Mouse (Mus musculus) lung, postnatal 14 days (tissue): ENCODE measurements around the gene Trim69.

ENCODE experiments used
- DNase-seq: peaks from one replicate; pipeline ENCODE4 v3.0.0; 2021

Trim69 gene

GRCm38 (mm10) chr2:122153681-122154365, 6.7 kb upstream of the Trim69 start:
- no peak for DNase-seq

- DNase-seq, result no peak
Measured at GRCm38 (mm10) chr2:122154479-122154878, 6.0 kb upstream of the Trim69 start.

DNA sequence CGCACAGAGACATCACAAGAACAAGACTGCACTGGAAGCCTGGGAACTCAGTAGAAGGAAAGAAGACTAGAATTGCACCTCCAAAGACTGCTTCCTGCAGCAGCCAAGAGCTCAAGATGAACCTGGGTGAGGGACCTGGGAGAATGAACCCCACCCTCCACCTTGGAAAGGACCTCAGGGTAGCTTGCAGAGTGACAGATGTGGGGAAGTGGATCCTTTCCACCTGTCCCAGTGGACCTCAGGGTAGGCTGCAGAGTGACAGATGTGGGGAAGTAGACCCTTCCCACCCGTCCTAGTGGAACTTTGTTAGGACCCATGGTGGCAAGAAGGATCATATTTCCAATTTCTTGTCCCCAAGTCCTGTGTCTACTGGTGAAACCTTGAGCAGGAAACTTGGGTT, 5.2 kb upstream of the Trim69 start:
- no peak for DNase-seq

GRCm38 (mm10) chr2:122156051-122156700, 4.3 kb upstream of the Trim69 start:
- no peak for DNase-seq

GRCm38 (mm10) chr2:122157561-122157960, 2.9 kb upstream of the Trim69 start:
- no peak for DNase-seq

DNA sequence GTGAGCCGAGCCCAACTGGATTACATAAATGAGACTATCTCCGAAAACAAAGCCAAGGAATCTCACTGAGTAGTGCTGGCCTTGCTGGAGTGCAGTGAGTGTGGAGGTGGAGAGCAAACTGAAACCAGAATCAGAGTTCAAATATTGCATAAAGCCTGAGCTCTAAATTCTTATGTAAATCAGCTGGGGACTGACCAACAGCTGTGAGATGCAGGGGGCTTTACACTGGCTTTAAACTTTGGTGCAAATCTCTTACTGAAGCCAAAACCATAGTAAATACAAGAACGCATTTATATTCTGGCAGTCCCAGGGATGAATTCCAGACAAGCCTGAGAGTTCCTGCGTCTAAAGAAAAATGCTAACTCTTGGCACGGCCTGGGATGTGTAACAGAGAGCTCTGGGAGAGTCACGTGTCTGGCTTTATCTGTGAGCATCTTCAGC, 2.1 kb upstream of the Trim69 start:
- no peak for DNase-seq

GRCm38 (mm10) chr2:122159667-122160066, 833 bp upstream of the Trim69 start:
- DNase-seq, result no peak

DNA sequence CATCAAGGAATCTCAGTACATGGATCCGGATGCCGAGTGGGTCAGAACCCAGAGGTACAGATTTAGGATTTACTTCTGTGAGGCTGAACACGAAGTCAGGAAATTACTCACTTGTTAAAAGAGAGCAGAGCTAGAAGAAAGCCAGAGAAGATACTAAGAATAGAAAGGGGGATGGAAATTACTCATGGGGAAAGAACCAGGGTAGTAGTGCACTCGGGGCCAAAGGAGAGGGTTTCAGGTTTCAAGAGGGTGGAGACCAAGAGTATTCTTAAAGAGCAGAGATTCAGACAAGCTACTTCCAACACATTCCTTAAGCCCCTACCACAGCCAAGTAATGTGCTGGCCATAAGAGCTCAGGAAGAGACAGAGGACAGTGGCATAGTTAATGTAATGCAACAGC, 1.0 kb downstream of the Trim69 start:
- no peak for DNase-seq

- no peak for DNase-seq
Measured at GRCm38 (mm10) chr2:122162529-122162928, 2.0 kb downstream of the Trim69 start.

DNA sequence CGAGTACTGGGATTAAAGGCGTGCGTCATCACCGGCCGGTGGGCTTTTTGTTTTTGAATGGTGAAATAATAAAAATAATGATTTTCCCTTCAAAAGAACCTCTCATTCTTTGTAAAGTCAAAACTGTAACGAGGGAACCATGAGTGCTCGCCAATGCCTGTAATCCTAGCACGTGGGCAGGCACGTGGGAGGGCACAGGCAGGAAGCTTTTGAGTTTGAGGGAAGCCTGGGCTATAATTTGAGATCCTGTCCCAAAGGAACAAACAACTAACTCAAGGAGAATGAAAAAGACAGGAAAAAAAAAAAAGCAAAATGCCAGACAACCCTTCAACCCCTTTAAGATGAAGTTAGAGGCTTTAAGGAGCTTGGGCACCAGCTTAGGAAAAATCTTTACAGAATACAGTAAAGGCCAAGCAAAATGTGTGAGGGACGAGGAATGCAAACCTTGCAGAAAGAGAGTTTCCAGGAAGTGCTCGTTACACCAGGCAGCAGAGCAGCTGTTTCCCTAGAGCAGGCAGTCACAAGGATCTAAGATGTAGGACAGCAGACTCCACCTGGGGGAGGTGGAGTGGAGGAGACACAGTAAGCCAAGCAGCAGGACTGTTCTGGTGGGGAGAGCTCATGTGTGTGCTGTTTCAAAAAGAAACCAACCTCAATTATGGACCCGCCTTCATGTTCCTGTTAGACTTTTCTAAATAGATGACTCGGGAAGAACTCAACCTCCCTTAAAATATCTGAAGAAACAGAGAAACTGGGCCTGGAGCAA, 3.1 kb downstream of the Trim69 start:
- DNase-seq, result no peak

DNA sequence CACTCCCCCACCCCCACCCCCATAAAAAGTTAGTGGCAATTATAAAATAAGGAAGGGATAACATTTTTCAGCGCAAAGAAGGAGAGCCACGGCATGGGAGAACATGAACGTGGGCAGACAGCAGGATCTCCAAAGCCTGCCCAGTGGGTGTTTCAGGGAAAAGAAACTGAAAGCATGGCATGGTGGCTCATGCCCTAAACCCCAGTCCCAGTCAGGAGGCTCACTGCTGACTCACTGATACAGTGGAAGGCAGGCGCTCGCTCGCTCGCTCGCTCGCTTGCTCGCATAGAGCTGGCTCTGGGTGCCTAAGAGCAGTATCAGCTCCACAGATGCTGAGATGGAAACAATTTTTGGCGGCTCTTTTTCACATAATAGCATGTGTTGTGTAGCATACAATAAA, 3.8 kb downstream of the Trim69 start:
- no peak for DNase-seq

DNA sequence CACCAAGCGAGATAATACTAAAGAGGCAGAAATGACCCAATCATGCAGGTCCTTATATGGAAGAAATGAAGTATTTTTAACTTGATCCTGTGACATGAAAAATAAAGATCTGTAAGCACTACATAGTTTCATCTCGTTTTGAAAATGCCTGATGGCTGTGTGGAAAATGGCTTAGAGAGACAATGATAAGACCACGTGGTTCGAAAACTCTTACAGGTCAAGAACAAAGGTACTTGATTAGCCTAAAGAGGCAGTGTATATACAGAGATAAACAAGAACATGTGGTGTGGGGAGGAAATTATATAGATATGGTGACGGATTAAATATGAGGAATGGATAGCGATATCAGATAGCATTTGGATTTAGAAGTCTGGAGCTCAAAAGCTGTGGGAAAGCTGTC, 10.8 kb downstream of the Trim69 start:
- DNase-seq, result no peak

DNA sequence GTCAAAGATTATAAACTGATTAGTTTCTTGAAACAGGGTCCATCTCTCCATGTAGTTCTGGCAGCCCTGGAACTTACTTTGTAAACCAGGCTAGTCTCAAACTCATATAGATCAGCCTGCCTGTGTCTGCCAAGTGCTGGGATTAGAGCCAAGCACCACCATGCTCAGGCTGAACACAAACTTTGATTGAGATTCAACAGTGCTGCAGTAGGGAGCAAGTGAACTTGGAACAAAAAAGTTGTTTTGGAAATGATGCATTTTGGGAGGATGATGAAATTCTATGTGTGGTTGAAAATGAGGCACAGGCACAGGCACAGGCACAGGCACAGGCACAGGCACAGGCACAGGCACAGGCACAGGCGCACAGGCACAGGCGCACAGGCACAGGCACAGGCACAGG, 11.7 kb downstream of the Trim69 start:
- no peak for DNase-seq

GRCm38 (mm10) chr2:122180051-122180822, 19.7 kb downstream of the Trim69 start:
- no peak for DNase-seq

DNA sequence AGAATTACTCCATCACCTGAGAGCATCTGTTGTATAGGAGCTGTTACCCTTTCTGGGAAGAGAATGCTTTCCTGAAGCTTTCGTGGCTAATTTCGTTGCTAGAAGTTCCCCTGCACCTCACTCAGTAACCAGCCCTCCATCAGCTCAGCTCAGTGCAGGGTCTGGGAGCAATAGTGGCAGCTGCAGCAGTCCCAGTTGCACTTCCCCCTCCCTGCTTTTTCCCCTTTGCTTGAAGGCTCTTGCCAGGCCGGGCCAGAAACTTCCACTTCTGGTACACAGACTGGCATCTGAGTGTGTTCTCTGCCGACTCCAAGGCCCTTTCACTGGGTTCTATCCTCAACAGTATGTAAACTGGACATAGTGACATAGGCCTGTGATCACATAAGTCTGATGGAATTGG, 24.6 kb downstream of the Trim69 start:
- DNase-seq, result no peak

- DNase-seq, result no peak
Measured at GRCm38 (mm10) chr2:122186106-122186505, 25.6 kb downstream of the Trim69 start, which contains the start of the genes Patl2 and Terb2. Gene Patl2, minus strand, starts transcription at chr2:122186189. Gene Terb2, plus strand, starts transcription at chr2:122186272.

GRCm38 (mm10) chr2:122186751-122187150, 26.3 kb downstream of the Trim69 start:
- DNase-seq, result no peak

DNA sequence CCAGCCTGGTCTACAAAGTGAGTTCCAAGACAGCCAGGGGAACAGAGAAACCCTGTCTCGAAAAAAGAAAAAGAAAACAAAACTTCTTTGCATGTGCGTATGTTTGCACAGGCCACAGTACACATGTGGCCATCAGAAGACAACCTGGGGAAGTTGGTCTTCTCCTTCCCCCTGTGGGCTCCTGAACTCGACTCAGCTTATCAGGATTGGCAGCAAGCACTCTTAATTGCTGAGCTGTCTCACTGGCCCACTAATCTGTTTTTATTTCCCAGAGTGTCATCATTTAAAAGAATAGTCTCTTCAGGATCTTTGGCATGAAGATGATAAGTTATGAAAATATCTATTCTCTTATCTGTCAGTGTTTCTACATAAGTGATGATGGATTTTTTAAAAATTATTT, 31.3 kb downstream of the Trim69 start:
- no peak for DNase-seq

- DNase-seq, result no peak
Measured at GRCm38 (mm10) chr2:122194509-122194929, 34.0 kb downstream of the Trim69 start.

- DNase-seq, result no peak
Measured at GRCm38 (mm10) chr2:122201501-122201900, 41.0 kb downstream of the Trim69 start.

DNA sequence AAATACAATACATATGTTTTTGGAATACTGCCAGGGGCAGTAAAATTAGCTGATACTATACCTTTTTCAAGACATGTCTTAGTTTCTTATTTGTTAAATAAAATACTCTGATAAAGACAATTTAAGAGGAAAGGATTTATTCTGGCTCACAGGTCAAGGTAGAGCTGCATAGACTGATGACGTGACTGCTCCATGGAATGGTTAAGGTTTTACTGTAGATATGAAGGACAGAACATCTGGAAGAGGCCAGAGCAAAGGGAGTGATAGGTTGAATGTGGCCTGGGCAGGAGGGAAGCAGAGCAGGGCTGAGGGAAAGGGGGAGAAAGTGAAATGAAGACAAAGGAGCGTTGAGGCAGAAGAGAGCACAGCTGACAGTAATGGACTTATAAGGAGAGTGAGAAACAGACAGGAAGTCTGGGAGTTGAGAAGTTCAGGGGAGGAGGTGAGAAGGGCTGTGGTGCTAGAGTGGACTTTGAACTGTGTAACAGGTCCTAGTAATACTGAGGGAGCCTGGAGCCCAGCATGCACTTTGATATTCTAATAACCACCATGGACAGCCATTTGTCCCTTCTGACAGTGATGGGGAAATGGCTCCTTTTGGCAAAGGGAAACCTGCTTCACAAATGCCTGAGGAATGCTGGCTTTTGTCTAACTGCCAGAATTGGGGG, 46.1 kb downstream of the Trim69 start:
- no peak for DNase-seq

- DNase-seq, result no peak
Measured at GRCm38 (mm10) chr2:122210534-122211228, 50.2 kb downstream of the Trim69 start.
